Mouse (Mus musculus) cerebellum, postnatal 10 days (tissue): Measurements from ENCODE around the gene Slc38a10.
A peak's percentile ranks its signal among the peaks of the same experiment; 100 is the strongest.

ENCODE experiments used
- DNase-seq, 2 experiments: peaks; one replicate each; pipeline ENCODE4 v3.0.0; 2021; ENCODE audit warnings: mixed read lengths in 2 of 2

Slc38a10 gene

GRCm38 (mm10) chr11:120137625-120138004 is 13.5 kb downstream of the Slc38a10 start:
- DNase-seq = peak; percentile 49 to 55

GRCm38 (mm10) chr11:120136796-120137624 is 14.1 kb downstream of the Slc38a10 start:
- peak in 1 of 2 experiments; percentile 33 for DNase-seq

- no peak for DNase-seq
These were observed 15.0 kb downstream of the Slc38a10 start for GRCm38 (mm10) chr11:120136195-120136594.

GRCm38 (mm10) chr11:120134847-120135530 is 16.2 kb downstream of the Slc38a10 start:
- DNase-seq = no peak

- no peak for DNase-seq
These were observed 17.0 kb downstream of the Slc38a10 start for GRCm38 (mm10) chr11:120134148-120134547.

GRCm38 (mm10) chr11:120129281-120129680 is 21.9 kb downstream of the Slc38a10 start:
- no peak for DNase-seq

- no peak for DNase-seq
These were observed 24.3 kb downstream of the Slc38a10 start for GRCm38 (mm10) chr11:120126845-120127244.

GRCm38 (mm10) chr11:120122126-120122525 is 29.0 kb downstream of the Slc38a10 start:
- peak; percentile 68 to 76 for DNase-seq

GRCm38 (mm10) chr11:120120642-120121420 is 30.3 kb downstream of the Slc38a10 start:
- peak; percentile 88 to 90 for DNase-seq

GRCm38 (mm10) chr11:120119936-120120541 is 31.1 kb downstream of the Slc38a10 start:
- peak; percentile 68 to 70 for DNase-seq

GRCm38 (mm10) chr11:120119108-120119507 is 32.0 kb downstream of the Slc38a10 start:
- no peak for DNase-seq

GRCm38 (mm10) chr11:120117626-120118025 is 33.5 kb downstream of the Slc38a10 start:
- DNase-seq = no peak

GRCm38 (mm10) chr11:120114488-120115215 is 36.5 kb downstream of the Slc38a10 start:
- no peak for DNase-seq

- peak; percentile 50 to 59 for DNase-seq
These were observed 39.0 kb downstream of the Slc38a10 start for GRCm38 (mm10) chr11:120112136-120112535.

- peak; percentile 84 to 86 for DNase-seq
These were observed 40.1 kb downstream of the Slc38a10 start for GRCm38 (mm10) chr11:120111033-120111432.

GRCm38 (mm10) chr11:120110554-120110953 is 40.6 kb downstream of the Slc38a10 start:
- DNase-seq = peak; percentile 26 to 62

- no peak for DNase-seq
These were observed 41.5 kb downstream of the Slc38a10 start for GRCm38 (mm10) chr11:120109558-120110210.

GRCm38 (mm10) chr11:120107796-120108195 is 43.4 kb downstream of the Slc38a10 start:
- no peak for DNase-seq

- no peak for DNase-seq
These were observed 44.1 kb downstream of the Slc38a10 start for GRCm38 (mm10) chr11:120107026-120107425.

GRCm38 (mm10) chr11:120103431-120103997 is 47.6 kb downstream of the Slc38a10 start:
- DNase-seq = no peak

GRCm38 (mm10) chr11:120101036-120101435 is 50.1 kb downstream of the Slc38a10 start:
- DNase-seq = peak; percentile 83 to 86
